Mouse (Mus musculus) CD4-positive naive resting alpha-beta T cell, adult 76 days (primary cell): ENCODE measurements around the gene Myocd. TPM values are rescaled to one million over a fixed set of nuclear protein-coding genes. Genes with fewer than 3 reads are reported as not detected.

Experiments used
- total RNA-seq: library from RNA; stranded (reverse); gene quantifications from one replicate; pipeline ENCODE4 v1.2.4, GENCODE M21; 2023

The Myocd gene
- total RNA-seq: not detected

DNA sequence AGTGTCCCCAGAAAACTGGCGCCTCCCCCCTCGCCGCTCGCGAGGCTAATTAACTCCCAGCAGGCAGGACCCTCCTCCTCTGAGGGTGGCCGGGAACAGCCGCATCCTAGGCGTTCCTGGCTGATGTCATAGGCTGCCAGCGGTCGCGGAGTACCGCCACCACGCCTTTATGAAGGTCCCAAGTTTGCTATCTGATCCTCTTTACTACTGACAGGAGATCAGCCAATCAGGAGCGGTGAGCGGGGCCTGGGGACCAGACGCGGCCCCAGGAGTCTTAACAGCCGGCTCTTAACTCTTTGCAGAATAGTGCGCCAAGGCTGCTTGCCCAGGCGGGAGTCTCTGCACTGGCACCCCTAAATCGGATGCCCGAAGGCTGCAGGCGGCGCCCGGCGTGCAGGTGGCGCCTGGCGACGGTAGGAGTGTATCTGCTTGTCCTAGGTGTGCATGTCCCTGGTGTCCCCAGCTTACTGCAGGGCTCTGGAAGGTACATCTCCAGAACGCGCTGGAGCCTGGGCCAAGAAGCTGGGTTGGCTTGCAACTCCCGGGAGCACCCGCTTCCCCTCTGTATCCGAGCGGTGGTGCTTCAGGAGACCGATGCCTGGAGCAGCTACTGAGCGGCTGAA is at the start of gene Myocd:
Gene Myocd, minus strand, starts transcription at position 139 of the 623 bp plus-strand sequence.

DNA sequence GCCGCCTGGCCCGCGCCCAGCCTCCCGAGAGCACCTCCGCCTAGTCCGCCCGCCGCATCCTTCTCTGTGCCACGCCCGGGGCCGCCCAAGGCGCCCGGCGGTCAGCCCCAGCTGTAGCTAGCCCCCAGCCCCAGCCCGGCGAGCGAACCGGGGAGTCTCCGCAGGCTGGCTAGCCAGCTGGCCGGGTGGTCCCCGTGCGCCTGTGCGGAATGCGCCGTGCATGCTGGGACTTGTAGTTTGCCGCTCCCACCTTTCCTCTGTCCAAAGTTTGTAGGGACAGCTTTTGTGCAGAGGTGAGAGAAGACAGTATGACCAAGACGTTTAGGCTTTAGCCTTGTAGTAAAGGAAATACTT is 107.0 kb downstream of the Myocd start, which contains the start of gene Arhgap44:
Gene Arhgap44, minus strand, starts transcription at position 195 of the 354 bp plus-strand sequence.

DNA sequence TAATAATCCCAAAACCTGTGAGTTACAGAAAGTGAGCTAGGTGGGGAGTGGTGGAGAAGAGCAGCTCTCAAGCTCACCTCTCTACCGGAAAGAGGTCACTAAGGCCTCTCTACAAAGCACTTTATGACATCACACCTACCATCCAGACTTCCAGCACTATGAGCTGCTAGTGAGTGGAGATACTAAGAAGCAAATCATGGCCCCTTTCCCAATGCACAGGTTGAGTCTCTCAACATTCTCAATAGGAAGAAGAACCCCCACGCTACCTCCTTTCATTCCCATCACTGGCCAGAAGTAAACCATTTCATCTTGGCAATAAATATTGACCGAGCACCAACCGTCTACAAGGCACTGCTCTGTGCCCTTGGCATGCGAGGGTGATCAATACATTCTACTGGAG is 110.0 kb downstream of the Myocd start, which contains the start of gene 1700086D15Rik:
Gene 1700086D15Rik, minus strand, starts transcription at position 101 of the 400 bp plus-strand sequence.

Other genes with a start within 250 kb of the Myocd start
- not detected for gene 1700086D15Rik, start 110.1 kb downstream of the Myocd start, total RNA-seq
- gene Arhgap44, start 107.0 kb downstream of the Myocd start, total RNA-seq: not detected